Mouse (Mus musculus) kidney, postnatal 25 days (tissue): ENCODE measurements around the gene Vmn1r165.
"Not testable (repeated sequence)": the region's sequence is repeated elsewhere in the genome, so short reads cannot be mapped to it uniquely, and the experiment has no call there.

Source experiments
- DNase-seq, 2 experiments: peaks; one replicate each; pipeline ENCODE4 v3.0.0; 2021; ENCODE audit warnings: mixed read lengths in 2 of 2

The Vmn1r165 gene

GRCm38 (mm10) chr7:23217032-23217431 lies at the start of gene Vmn1r165:
Gene Vmn1r165 (plus strand): TSS chr7:23217332.
- not testable (repeated sequence) for DNase-seq

- DNase-seq: not testable (repeated sequence)
Measured at GRCm38 (mm10) chr7:23251582-23251981, 34.5 kb downstream of the Vmn1r165 start, which contains the start of gene Vmn1r166. Gene Vmn1r166 (minus strand): TSS chr7:23251682.
